Mouse (Mus musculus): Measurements from ENCODE around the gene Rcn3.
A peak's percentile ranks its signal among the peaks of the same experiment; 100 is the strongest.
"Not testable (repeated sequence)": the region's sequence is repeated elsewhere in the genome, so short reads cannot be mapped to it uniquely, and the experiment has no call there.

The Rcn3 gene

DNA sequence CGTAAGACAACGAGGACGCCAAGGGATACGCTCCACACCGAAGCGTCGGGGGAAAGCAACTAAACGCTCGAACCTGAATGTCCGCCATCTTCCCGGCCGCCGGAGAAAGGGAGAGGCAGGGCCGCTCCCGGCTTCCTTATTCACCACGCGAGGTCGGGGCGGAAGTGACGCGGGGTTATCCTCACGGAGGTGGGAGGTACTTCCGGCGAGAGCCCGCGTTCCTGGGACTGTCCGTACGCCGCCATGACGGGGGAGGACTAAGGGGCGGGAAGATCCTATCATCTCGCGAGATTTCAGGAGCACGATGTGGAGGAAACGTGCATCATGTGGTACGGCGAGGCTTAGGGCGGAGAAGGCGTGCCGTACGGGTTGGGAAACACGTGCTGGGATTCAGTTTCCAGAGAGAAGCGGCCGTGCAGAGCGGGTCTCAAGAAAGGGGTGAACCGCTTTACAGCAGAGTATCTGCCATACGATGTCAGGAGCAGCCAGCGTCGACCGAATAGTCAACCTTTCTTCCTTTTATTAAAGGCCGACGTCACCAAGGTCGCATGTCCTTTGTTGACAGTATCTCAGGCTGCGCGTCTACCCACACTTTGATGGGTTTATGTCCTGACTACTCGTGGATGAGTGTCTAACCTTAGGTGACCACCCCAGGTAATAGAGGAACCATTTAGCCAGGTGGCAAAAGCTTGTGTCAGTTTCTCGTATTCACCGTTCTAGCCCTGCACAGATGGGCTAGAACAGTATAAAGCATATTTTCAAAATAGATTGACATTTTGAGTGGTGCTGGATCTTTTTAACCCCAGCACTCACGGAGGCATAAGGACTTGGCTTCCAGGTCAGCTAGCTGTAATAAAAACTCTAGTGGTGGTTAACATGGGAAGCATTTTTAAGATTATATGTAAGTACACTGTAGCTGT, 32.5 kb upstream of the Rcn3 start, which contains the start of gene Rps11:
Gene Rps11, minus strand, starts transcription at position 216 of the 920 bp plus-strand sequence.
- DNase-seq = peak; percentile 100

DNA sequence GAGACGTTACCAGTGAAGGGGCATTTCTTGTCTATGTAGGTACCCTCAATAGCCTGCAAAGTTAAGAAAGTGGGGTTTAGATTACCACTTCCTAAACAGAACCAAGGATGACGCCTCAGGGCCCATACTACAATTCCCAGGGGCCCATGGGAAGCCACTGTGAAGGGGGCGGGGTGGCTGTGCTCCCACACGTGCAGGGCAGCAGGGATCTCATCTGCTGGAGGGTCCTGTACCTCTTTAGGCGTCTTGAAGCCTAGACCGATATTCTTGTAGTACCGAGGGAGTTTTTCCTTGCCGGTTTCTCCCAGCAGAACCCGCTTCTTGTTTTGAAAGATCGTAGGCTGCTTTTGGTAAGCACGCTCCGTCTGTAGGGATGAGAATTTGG, 31.2 kb upstream of the Rcn3 start:
- DNase-seq = peak; percentile 57

DNA sequence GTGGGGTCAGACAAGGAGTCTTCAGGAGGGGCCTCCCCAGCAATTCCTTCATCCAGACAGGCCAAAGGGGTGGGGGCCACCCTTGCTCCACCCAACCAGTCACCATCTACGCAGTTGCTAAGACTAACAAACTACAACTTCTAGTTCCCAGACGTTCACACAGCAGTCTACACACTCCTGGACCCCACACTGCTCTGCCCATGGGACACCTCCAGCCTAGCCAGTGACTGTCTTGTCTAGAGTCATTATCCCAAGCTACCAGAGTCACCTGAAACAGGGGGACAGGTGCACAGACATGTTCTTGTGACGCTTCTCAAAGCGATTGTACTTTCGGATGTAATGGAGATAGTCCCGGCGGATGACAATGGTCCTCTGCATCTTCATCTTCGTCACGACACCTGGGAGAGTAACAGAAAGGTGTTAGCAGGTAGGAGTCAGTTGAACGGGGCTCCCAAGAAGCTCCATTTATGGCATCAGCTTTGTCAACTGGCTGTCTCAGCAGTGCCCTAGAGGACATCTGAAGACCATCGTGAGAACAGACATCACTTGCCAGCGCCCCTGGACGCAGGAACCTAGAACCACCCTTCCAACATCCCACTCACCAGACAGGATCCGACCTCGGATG, 30.7 kb upstream of the Rcn3 start:
- DNase-seq = no peak

DNA sequence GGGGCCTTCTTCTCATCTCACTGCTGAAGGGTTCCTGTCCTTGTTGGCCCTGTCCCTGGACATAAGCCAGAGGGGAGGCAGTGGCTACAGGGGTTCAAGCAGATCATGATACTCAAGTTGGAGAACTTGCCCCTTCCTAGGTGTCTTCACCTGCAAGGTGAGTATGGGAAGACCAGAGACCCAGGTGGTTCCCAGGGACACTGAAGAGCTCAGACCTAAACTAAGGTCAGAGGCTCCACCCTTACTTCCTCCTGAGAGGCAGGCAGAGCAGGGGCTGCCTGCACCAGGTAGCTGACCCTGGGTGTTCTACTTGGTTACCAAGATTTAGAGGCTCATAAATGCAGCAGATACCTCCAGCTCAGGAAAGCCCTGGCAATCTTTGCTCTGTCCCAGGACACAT, 29.9 kb upstream of the Rcn3 start:
- no peak for DNase-seq

DNA sequence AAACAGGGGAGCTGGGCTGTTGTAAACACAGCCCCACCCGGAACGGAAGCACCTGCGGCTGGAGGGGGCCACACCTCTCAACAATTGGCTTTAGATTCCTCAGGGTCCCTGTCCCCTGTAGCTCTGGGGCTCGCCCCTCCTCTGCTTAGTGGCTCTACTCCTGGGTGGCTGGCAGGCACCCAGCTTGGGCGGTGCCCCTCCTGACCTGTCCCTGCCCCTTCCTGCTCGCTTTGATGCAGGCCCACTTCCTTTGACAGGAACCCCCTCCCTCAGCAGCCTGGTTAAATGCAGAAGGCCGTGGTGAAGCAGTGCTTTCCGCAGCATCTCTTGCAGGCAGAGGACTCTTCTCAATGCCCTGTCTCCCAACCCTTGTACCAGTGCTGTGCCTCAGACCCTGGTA, 29.4 kb upstream of the Rcn3 start:
- DNase-seq = peak; percentile 86

DNA sequence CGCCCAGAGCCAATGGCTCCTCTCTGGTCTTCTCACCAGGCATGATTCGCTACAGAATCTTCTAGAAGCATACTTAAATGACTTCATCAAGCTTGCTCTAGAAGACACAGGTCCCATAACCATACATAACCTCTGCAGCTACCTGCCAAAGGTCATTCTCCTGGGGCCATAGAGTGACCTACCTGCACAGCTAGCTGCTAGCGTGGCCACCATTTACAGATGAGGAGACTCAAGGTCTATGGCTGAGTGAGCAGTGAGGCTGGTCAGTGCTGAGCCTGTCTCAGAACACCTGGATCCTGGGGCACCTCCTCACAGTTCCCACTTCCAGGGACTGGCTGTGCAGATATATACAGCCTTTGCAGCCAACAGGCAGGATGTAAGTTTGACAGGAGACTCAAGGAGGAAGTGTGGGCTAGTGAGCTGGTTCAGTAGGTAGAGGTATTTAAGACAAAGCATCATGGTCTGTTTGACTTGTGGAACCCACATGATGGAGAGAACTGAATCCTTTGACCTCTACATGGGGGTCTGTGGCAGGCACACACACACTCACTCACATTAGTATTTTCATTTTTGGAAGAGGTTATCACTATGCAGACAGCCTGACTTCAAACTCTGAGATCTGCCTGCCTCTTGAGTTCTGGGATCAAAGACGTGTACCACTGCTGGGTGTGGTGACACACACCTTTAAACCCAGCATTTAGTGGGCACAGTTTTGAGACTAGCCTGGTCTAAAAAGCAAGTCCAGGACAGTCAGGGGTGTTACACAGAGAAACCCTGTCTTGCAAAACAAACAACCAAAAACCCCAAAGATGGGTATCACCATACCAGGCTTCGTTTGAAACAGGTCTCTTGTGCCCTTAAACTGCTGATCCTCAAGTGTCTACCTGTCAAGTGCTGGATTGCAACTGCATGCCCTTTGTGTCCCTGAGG, 28.0 kb upstream of the Rcn3 start:
- DNase-seq = no peak

DNA sequence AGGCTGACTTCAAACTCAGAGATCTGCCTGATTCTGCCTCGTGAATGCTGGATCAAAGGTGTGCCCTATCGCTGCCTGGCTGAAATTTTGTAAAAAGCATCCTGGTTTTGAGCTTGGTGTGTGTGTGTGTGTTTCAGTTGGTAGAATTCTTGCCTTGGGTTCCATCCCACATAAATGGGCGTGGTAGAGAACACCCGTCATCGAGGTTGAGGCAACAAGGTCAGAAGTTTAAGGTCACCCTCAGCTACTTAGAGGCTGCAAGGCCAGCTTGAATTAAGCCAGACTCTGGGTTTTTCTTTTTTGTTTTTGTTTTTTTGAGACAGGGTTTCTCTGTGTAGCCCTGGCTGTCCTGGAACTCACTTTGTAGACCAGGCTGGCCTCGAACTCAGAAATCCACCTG, 26.3 kb upstream of the Rcn3 start:
- no peak for DNase-seq

DNA sequence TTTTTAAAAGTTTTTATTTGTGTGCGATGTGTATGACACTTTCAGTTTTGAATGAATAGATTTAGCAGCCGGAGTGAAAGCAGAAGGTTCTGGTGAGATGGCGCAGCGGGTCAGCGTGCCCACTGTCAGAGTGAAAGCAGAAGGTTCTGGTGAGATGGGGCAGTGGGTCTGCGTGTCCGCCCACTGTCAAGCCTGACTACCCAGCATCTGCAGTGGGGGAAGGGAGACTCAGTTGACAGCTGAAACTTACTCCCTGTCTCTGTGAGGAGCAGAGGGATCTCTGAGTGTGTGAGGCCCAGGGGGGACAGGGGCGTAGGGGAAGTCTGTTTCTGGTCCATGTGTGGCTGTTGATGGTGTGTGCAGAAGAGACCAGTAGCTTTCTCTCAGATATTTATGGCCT, 25.5 kb upstream of the Rcn3 start:
- no peak for DNase-seq

DNA sequence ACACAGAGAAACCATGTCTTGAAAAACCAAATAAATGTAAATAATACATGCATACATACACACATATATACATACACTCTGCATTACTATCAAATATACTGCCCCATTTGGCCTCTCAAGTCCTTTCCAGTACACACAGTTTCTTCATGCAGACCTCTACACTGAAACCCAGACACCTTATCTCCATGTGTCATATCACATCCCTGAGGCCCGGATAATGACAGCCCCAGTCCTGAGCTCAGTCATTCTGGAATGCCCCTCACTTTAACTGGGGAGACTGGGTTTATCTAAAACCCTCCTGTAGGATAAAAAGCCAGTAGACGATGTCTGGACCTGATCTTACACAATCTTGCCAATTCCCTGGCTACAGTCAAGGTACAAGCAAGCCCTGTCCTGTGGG, 21.5 kb upstream of the Rcn3 start:
- DNase-seq = no peak

DNA sequence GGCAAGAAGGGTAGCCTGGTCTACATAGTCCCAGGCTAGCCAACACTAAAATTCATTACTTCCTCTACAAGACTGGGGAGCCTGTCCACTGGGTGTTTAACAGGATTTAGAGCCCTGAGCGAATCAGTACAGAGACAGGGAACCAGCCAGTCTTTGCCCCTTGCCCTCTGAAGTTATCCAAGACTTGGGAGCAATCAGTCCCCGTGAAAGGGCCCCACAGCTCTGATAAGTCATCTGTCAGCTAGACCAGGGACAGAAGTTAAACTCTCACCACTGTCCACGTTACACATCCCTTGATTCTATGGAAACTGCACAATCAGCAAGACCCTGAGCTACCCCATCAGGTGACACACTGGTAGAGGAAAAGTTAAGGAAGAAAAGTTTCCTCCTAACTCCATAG, 20.5 kb upstream of the Rcn3 start:
- no peak for DNase-seq

DNA sequence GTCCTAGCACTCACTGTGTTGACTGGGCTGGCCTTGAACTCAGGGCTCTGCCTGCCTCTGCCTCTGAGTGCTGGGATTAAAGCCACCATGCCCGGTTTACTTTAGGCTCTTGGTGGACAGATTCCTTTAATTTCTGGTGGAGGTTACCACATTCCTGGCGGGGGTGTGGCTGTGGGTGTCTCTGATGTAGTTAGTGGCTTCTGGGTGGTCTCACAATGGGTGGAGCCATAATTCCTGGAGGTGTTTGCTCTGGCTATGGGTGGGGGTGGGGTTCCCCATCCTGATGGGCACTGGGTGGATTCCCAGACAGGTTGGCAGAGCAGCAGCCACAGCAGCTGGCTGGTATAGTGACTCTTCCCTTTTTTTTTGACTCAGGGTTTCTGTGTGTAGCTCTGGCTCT, 19.9 kb upstream of the Rcn3 start:
- DNase-seq = no peak

DNA sequence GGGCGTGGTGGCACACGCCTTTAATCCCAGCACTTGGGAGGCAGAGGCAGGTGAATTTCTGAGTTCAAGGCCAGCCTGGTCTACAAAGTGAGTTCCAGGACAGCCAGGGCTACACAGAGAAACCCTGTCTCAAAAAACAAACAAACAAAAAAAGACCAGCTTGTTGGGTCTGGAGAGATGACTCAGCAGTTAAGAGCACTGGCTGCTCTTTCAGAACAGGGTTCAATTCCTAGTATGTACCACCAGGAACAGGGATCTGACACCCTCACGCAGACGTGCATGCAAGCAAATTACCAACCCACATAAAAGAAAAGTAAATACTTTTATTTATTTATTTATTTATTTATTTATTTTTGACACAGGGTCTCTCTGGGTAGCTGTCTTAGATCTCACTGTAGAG, 18.1 kb upstream of the Rcn3 start:
- not testable (repeated sequence) for DNase-seq

DNA sequence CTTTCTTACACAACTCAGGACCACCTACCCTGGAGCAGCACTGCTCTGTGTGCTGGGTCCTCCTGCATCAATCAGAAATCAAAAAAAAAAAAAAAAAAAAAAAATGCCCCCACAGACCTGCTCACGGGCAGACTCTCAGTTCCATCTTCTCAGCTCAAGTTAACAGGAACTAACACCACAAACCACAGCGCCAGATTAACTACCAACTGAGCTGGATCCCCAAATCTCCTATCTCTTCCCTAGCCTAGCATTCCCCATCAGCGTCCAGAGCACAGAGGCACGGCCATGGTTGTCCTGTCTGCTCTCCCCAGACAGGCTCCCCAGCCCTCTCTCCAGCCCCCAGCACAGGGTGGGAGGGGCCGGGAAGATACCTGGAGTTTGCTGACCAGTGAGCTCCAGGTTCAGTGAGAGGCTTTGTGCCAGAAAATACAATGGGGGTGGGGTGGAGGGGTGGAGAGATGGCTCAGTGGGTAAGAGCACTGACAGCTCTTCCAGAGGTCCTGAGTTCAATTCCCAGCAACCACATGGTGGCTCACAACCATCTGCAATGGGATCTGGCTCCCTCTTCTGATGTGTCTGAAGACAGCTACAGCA, 15.1 kb upstream of the Rcn3 start:
- no peak for DNase-seq

DNA sequence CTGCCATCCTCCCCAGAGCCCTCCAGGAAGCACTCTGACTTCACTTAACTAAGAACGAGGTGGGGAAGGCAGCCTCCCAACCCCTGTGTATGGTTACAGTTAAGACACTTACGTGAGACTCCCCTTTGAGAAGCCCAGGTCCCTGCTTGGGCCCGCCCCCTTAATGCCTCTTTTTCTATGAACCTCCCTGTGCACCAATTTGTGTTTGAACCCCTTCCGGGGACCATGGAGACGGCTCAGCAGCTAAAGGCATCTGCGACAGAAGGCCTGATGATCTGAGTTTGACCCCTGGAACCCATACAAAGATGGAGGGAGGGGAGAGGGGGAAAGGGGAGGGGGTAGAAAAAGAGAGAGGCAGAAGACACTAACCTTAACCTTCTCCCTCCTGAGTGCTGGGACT, 14.4 kb upstream of the Rcn3 start:
- no peak for DNase-seq

DNA sequence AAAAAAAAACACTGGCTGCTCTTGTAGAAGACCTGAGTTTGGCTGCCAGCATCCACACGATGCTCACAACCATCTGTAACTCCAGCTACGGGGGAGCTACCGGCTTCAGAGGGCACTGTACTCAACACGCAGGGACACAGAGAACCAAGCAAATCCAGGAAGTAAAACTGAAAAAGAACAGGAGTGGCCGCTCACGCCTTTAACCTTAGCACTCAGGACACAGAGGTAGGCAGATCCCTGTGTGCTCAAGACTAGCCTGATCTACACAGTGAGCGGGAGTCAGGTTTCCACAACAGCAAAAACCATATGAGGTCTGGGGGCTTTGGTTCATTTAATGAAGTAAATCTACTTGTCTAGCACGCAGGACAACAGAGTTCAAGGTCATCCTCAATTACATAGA, 13.5 kb upstream of the Rcn3 start:
- DNase-seq = no peak

DNA sequence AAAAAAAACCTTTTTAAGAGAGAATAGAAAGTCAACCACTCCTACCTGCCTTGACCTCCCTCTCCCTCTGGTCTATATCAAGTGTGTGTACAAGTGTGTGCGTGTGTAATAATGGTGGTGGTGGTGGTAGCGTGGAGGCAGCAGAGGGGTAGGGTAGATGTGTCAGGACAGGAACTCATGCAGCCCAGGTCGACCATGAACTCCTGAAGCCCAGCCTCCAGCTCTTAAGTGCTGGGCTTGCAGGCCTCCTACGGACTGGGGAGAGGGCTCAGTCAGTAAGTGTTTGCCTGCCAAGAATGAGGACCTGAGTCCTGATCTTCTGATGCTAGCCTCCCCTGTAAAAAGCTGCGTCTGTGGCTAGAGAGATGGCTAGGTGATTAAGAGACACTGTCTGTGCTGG, 12.9 kb upstream of the Rcn3 start:
- no peak for DNase-seq

DNA sequence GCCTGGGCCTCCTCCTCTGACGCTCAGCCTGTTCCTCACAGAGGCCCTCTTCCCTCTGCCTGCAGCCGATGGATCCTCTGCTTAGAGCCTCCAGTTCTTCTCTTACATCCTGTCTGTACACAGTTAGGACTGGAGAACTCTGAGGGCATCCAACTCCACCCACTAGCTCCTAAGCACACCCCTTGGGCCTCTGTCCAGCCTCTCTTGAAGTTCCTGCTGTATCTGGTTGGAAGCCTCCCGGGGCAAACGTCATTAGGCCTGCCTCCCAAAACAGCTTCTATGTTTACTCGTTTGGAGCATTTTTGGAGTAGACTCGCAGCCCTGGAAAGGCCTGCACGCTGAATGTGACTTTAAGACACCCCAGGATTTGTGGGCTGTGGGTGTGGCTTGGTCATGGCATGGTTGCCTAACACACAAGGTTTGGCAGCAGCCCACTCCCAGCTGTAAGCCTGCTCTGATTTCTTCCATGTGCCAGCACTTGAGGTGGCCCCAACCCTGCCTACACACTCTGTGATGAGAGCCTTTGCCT, 11.7 kb upstream of the Rcn3 start, which contains the start of gene Fcgrt:
Gene Fcgrt, minus strand, starts transcription at position 200 of the 529 bp plus-strand sequence.
- DNase-seq = peak; percentile 98

DNA sequence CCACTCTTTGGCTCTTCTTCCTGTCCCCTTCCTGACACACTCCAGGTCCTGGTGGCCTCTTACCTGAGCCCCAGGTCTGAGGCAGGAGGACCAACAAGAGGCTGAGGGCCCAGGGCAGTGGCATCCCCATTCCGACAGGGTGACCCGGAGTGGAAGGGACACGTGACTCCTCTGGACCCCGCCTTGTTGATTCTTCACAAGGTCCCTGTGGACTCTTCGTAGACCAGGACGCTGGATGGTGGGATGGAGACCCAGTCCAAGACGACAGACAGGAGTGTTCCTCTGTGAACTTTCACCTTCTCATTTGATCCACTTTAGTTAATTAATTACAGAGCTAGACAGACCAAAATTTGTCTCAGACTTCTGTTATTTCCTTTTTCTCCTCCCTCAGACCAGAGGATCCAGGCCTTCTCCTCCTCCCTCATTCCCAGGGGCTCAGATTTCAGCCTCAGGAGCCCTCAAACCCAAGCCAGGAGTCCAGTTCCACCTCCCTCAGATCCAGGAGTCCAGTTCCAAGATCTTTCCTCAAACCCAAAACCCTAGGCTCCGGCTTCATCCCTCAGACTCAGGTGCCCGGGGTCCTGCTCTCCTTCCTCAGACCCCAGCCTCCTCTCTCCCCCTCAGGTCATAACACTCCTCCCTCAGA, 11.0 kb upstream of the Rcn3 start:
- peak; percentile 50 for DNase-seq

DNA sequence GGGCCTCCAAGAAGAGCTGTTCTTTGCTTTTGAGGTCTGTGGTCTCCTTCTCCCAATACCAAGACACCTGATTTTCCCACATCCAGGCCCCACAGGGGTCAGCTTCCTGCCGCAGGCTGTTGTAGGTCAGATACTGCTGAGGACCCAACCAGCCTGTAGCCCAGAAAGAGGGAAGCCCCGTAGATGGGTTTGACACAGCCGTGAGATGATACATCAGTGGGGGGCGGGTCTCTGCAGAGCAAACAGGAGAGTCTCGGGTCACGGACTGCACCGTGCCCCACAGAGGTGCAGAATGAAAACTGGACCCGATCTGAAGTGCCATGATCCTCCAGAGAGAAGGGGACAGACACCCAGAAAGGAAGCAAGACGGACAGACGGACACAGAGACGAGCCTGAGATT, 10.4 kb upstream of the Rcn3 start:
- DNase-seq = no peak

DNA sequence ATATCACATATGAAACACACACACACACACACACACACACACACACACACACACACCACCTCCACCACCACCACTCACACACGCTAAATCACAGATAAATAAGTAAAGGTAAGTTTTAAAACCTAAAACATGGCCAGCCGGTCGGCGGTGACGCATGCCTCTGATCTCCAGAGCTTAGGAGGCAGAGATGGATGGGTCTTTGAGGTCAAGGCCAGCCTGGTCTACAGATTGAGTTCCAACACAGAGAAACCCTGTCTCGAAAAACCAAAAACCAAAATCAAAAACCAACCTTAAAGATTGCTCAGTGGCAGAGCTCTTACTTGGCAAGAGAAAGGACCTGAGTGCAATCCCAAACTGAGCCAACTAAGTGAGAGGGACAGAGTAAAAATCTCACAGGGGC, 8.0 kb upstream of the Rcn3 start:
- DNase-seq = no peak

DNA sequence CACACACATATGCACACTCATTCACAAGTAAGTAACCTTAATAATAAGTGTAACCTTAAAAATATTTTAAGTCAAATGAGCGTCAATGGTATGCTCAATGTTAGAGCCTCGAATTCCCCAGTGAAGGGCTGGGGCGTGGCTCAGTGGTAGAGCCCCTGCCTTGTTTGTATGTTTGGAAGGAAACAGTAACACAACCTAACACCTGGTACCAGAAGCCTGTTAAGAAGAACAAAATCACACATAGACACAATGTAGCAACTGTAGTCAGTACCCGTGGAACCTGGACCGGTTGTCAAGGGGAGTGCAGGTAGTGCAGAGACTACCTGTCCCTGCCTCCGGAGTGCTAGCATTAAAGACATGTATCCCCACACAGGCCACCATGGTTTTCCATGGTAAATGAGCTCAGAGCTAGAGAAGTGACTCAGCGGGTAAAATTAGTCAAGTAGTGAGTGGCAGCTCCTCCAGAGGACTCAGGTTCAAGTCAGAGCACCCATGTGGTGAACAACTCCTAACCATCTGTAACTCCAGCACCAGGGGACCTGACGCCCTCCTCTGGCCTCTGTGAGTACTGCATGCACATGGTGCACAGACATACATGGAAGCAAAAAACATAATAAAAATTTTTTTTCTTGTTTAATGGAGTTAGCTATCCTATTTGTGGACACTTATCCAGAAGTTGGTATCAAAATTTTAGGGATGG, 6.7 kb upstream of the Rcn3 start:
- no peak for DNase-seq

Measured in lung, postnatal 36 days (tissue).